Mouse (Mus musculus): Measurements from ENCODE around the gene Sh3kbp1. TPM values are rescaled to one million over a fixed set of nuclear protein-coding genes. Genes with fewer than 3 reads are reported as not detected.

Sh3kbp1 gene
- polyA plus RNA-seq, 1 experiment from 2014 or later = 47.0 TPM

DNA sequence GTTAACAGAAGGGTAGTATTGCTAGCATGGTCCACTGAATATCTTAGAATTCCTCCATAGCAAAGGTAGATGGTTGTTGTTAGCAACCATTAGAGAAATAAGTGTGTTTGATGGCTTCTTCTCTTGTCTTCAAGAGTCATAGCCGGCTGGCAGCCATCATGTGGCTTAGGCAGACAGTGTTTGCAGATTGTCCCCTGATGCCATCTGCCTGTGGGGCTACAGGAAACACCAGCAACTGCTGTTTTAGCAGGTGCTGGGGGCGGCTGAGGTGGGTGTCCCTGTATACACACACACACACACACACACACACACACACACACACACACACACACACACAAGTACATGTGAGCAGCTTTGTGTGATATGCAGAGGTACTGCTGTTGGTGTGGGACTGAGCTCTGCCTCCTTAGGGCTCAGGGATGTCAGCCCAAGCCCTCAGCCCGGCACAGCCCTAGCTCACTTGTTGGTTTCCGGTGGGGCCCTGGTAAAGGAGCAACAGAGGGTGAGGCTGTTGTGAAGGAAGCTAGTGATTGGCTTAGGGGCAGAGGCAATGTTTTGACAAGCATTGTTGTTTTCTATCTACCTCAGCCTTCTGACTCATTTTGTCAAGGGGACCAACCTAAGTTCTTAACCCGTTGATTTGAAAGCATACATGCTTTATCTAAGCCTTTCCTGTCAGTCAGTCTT is 130.9 kb downstream of the Sh3kbp1 start:
- Histone ChIP-seq H3K4me2 (replicated peaks) (no peak overlapping the region), H3K9ac (no peak overlapping the region), H3K36me3 (no peaks in the 10 kb centered on the region), H3K4me1 (no peaks in the 10 kb centered on the region), H3K4me3 (no peak overlapping the region), H3K9me3 (no peaks in the 10 kb centered on the region), H3K27me3 (replicated peaks) (no peaks in the 10 kb centered on the region), H3K27ac (no peak overlapping the region)
- ATAC-seq (ENCODE audit: low FRiP score, low read depth) = no peak
- 93% methylated on average over 5 of the region's 5 CpGs for WGBS

DNA sequence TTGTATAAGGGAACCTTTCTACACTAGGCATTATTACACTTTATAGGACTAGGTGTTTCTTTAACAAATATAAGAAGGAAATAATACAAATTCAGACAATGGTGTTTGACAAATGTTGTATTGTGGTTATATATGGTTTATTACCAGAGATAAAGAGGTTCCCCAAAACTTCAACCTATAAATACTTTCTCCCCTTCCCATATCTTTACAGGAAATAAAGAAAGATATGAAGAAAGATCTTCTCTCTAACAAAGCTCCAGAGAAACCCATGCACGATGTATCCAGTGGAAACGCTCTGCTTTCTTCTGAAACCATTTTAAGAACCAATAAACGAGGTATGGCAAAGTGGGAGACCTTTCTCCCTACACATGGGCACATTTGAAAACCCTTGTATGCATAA is 136.7 kb downstream of the Sh3kbp1 start:
- Histone ChIP-seq H3K4me3 (no peak overlapping the region), H3K27me3 (replicated peaks) (no peaks in the 10 kb centered on the region), H3K4me2 (replicated peaks) (no peak overlapping the region), H3K27ac (no peak overlapping the region), H3K9me3 (no peaks in the 10 kb centered on the region), H3K9ac (no peak overlapping the region), H3K4me1 (no peaks in the 10 kb centered on the region), H3K36me3 (no peaks in the 10 kb centered on the region)
- ATAC-seq (ENCODE audit: low FRiP score, low read depth) = no peak
- WGBS = 80% methylated on average over 3 of the region's 3 CpGs

DNA sequence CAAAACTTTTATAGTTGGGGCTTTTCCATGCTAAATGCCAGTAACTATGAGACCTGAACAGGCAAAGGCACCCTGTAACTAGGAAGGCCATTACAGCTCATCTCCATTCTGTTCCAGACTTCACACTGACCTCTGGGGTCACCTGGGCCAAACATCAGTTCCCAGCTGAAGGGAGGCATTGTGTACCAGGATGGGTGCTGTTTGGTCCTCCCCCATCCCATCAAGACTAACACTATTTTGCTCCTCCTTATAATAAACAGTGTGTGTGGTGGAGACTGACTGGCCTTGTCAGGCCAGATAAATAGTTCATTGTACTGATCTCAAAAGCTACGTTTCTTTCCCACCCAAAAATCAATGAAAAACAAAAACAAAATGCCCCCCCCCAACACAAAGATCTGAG is 138.8 kb downstream of the Sh3kbp1 start:
- Histone ChIP-seq H3K9ac (no peak overlapping the region), H3K9me3 (no peaks in the 10 kb centered on the region), H3K4me2 (replicated peaks) (no peak overlapping the region), H3K4me1 (no peaks in the 10 kb centered on the region), H3K36me3 (no peaks in the 10 kb centered on the region), H3K27me3 (replicated peaks) (no peaks in the 10 kb centered on the region), H3K4me3 (no peak overlapping the region), H3K27ac (no peak overlapping the region)
- ATAC-seq (ENCODE audit: low FRiP score, low read depth) = peak; percentile 44; the same call in 1 of the 2 replicates
- 37% methylated on average over 1 of the region's 1 CpGs for WGBS

DNA sequence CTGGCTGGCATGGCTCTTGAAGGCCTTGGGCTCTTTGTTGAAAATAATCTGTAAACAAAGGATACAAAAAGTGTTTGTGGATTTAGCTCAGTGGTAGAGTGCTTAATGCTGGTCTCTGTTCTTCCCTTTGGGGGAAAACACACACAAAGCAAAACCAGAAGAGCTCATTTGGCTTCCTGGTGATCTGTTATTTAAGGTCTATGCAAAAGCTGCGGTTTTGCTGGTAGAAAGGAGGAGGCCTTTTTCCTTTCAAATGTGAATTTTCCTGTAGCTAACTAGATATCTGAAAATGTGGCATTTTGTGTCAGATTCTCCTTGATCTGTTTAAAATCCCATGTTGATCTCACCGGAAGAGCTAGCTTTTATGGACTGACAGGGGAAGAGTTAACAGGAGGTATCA is 141.9 kb downstream of the Sh3kbp1 start:
- Histone ChIP-seq H3K36me3 (no peaks in the 10 kb centered on the region), H3K4me2 (replicated peaks) (no peak overlapping the region), H3K27ac (no peak overlapping the region), H3K4me1 (no peaks in the 10 kb centered on the region), H3K9ac (no peak overlapping the region), H3K9me3 (no peaks in the 10 kb centered on the region), H3K27me3 (replicated peaks) (no peaks in the 10 kb centered on the region), H3K4me3 (no peak overlapping the region)
- WGBS = 67% methylated on average over 2 of the region's 2 CpGs
- ATAC-seq (ENCODE audit: low FRiP score, low read depth) = no peak

DNA sequence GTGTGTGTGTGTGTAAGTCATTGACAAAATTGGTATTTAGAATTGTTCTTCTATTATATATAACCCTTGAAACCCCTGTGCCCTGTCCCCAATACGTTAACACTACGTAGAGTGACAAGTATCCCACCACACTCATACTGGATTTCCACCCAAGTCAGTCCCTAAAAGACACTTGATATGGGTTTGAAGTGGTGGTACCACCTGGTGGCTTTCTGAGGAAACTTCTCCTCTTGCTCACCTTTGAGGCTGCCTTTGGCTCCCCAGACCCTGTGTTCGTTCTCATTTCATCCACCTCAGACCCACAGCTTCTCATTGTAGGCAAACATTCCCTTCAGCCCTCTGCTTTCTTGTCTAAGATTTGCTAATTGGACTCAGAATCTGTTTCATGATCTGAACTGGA is 142.7 kb downstream of the Sh3kbp1 start:
- no peaks in the 10 kb centered on the region for H3K36me3 ChIP-seq
- 91% methylated on average over 3 of the region's 3 CpGs for WGBS
- no peak overlapping the region for H3K4me3 ChIP-seq
- no peaks in the 10 kb centered on the region for H3K4me1 ChIP-seq
- no peaks in the 10 kb centered on the region for H3K27me3 ChIP-seq (replicated peaks)
- H3K27ac ChIP-seq = no peak overlapping the region
- no peaks in the 10 kb centered on the region for H3K9me3 ChIP-seq
- no peak overlapping the region for H3K4me2 ChIP-seq (replicated peaks)
- ATAC-seq (ENCODE audit: low FRiP score, low read depth) = no peak
- H3K9ac ChIP-seq = no peak overlapping the region

DNA sequence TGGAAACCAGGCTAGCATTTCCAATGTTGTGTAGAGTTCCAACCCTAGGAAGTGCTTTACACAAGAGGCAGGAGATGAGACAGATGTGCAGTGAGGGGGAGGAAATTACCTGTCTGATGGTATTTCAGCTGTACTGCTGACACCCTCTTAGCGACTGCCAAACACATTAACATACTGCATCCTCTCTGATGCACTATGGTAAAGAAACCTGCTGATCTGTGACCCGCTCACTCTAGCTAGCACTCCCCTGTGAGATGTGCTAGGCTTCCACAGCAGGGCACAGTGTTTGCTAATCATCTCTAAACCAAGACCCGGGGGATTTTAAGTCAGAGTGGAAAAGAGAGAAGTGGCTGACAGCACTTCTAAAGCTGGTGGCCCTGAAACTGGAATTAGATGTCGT is 145.1 kb downstream of the Sh3kbp1 start:
- H3K27me3 ChIP-seq (replicated peaks) = no peaks in the 10 kb centered on the region
- H3K9me3 ChIP-seq = no peaks in the 10 kb centered on the region
- H3K9ac ChIP-seq = no peak overlapping the region
- H3K4me3 ChIP-seq = no peak overlapping the region
- no peaks in the 10 kb centered on the region for H3K4me1 ChIP-seq
- no peak overlapping the region for H3K27ac ChIP-seq
- H3K36me3 ChIP-seq = no peaks in the 10 kb centered on the region
- 64% methylated on average over 4 of the region's 4 CpGs for WGBS
- no peak for ATAC-seq (ENCODE audit: low FRiP score, low read depth)
- H3K4me2 ChIP-seq (replicated peaks) = no peak overlapping the region

DNA sequence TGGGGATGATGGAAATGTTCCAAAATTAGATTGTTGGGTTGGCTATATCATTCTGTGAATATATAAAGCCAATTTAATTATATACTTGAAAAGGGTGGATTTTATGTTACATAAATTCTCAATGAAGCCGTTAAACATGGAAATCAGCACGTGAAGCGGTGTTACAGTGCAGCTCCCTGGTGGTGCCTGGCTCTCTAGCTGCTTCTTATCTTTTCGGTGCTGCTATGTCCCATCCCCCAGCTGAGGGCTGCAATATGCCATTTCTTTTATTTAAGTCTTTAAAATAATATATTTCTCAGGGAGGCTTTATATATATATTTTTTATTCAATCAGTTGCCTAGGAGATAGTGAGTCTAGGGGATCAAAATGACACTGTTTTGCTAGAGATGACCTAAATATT is 148.0 kb downstream of the Sh3kbp1 start:
- 85% methylated on average over 4 of the region's 4 CpGs for WGBS
- H3K4me3 ChIP-seq = no peak overlapping the region
- H3K27ac ChIP-seq = no peak overlapping the region
- no peak for ATAC-seq (ENCODE audit: low FRiP score, low read depth)
- H3K9me3 ChIP-seq = no peaks in the 10 kb centered on the region
- no peaks in the 10 kb centered on the region for H3K27me3 ChIP-seq (replicated peaks)
- H3K9ac ChIP-seq = no peak overlapping the region
- no peaks in the 10 kb centered on the region for H3K36me3 ChIP-seq
- no peaks in the 10 kb centered on the region for H3K4me1 ChIP-seq
- no peak overlapping the region for H3K4me2 ChIP-seq (replicated peaks)

DNA sequence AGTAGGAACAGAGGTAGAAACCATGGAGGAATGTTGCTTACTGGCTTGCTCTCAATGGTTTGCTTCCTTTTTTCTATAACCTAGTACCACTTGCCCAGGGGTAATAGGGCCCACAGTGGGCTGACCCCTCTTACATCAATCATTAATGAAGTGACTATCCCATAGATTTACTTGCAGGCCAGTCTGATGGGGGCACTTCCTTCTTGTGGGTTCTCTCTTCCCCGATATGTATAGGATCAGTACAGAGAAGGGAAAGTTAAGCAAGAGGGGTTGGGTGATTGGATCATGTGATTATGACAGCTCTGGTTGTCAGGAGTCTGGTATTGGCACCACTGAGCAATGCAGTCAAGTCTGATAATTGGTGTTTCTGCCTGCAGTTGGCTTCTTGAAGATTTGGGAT is 151.7 kb downstream of the Sh3kbp1 start:
- no peak for ATAC-seq (ENCODE audit: low FRiP score, low read depth)
- Histone ChIP-seq H3K36me3 (no peaks in the 10 kb centered on the region), H3K27ac (no peak overlapping the region), H3K27me3 (replicated peaks) (no peaks in the 10 kb centered on the region), H3K9me3 (no peaks in the 10 kb centered on the region), H3K4me2 (replicated peaks) (no peak overlapping the region), H3K4me3 (no peak overlapping the region), H3K9ac (no peak overlapping the region), H3K4me1 (no peaks in the 10 kb centered on the region)
- 92% methylated on average over 1 of the region's 1 CpGs for WGBS

DNA sequence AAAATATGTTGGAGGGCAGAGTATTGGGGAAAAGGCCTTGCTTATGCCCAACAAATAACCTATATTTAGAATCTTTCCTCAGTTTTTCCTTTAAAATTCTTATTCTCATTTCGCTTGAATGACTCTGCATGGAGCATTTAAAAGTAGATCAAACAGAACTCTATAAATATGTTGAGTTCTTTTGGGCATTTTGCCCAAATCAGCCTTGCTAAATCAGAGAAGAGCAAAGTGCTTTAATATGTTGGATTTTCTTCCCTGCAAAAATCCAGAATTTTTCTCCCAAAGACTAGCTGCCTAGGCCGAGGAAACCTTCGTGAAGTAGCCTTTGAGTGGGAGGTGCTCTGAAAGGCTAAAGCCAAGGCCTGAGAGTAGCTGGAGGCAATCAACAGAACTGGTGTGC is 163.4 kb downstream of the Sh3kbp1 start:
- H3K4me2 ChIP-seq (replicated peaks) = no peak overlapping the region
- no peaks in the 10 kb centered on the region for H3K36me3 ChIP-seq
- no peak overlapping the region for H3K9ac ChIP-seq
- no peaks in the 10 kb centered on the region for H3K9me3 ChIP-seq
- H3K27me3 ChIP-seq (replicated peaks) = no peaks in the 10 kb centered on the region
- no peak overlapping the region for H3K27ac ChIP-seq
- no peak overlapping the region for H3K4me3 ChIP-seq
- H3K4me1 ChIP-seq = no peaks in the 10 kb centered on the region
- ATAC-seq (ENCODE audit: low FRiP score, low read depth) = no peak
- 73% methylated on average over 3 of the region's 3 CpGs for WGBS

DNA sequence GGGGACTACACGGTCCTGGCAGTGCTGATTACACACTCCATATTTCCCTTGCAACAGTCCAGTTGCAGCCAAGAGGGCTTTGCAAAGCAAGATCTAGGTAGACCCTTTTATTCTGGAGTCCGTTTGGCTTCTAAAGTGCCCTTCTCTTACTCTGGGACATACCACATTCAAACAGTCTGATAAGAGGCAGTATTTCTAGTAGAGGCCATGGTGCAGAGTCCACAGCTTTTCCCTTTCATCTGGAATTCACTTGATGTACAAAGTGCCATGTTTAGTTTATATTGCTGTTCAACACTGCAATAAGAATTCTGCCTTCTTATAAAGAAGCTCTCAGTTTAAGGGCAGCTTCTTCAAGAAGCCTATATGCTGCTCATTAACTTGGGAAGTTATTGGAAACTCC is 168.5 kb downstream of the Sh3kbp1 start:
- no peak for ATAC-seq (ENCODE audit: low FRiP score, low read depth)
- H3K27me3 ChIP-seq (replicated peaks) = no peaks in the 10 kb centered on the region
- no peak overlapping the region for H3K4me2 ChIP-seq (replicated peaks)

DNA sequence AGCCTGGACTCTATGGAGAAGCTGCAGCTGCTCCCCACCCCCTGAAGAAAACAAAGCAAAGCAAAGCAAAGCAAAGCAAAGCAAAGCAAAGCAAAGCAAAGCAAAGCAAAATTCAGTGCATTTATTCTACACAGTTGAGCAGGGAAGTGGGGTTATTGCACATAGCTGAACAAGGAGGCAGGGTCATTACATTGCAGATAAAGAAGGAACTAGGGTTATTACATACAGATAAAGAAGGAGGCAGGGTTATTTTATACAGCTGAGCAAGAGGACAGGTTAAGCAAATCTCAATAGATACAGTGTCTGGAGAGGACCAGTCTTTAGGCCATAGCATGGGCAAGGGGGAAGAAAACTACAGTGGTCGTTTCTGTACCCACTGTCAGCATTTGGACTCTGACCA is 177.3 kb downstream of the Sh3kbp1 start:
- no peaks in the 10 kb centered on the region for H3K9me3 ChIP-seq
- no peaks in the 10 kb centered on the region for H3K4me1 ChIP-seq
- no peak overlapping the region for H3K27ac ChIP-seq
- ATAC-seq (ENCODE audit: low FRiP score, low read depth) = no peak
- H3K4me3 ChIP-seq = no peak overlapping the region
- no peaks in the 10 kb centered on the region for H3K36me3 ChIP-seq
- 69% methylated on average over 1 of the region's 1 CpGs for WGBS
- no peaks in the 10 kb centered on the region; the same call in 1 of the 2 replicates for H3K27me3 ChIP-seq (replicated peaks)
- H3K9ac ChIP-seq = no peak overlapping the region
- no peak overlapping the region for H3K4me2 ChIP-seq (replicated peaks)

More for the DNA sequence above, 168.5 kb downstream of the Sh3kbp1 start:
- Histone ChIP-seq H3K4me3 (no peak overlapping the region), H3K27ac (no peak overlapping the region), H3K9me3 (no peaks in the 10 kb centered on the region), H3K9ac (no peak overlapping the region), H3K36me3 (no peaks in the 10 kb centered on the region), H3K4me1 (no peaks in the 10 kb centered on the region)
- 73% methylated on average over 2 of the region's 2 CpGs for WGBS

DNA sequence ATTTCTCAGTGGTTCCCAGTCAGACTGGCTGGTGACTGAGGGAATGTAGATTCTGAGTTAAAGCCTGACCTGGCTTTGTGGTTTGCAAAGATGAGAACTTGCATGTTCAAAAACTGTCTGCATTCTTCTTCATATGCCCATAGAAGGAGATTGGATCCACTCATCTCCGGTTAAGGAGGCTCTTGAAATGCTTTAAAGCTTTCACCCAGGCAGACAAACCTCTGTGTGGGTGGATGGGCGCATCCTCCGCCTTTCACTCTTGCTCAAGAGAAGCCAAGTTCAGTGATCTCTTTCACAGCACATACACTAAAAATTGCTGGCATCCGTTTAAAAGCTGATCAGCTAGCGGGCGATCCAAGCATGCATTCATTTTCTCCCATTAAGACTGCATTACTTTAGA is 182.4 kb downstream of the Sh3kbp1 start:
- H3K27ac ChIP-seq = no peak overlapping the region
- H3K9me3 ChIP-seq = no peaks in the 10 kb centered on the region
- no peak overlapping the region for H3K9ac ChIP-seq
- 89% methylated on average over 6 of the region's 6 CpGs for WGBS
- H3K27me3 ChIP-seq (replicated peaks) = no peaks in the 10 kb centered on the region; the same call in 1 of the 2 replicates
- no peak overlapping the region for H3K4me3 ChIP-seq
- no peak for ATAC-seq (ENCODE audit: low FRiP score, low read depth)
- no peaks in the 10 kb centered on the region for H3K4me1 ChIP-seq
- no peaks in the 10 kb centered on the region for H3K36me3 ChIP-seq
- no peak overlapping the region for H3K4me2 ChIP-seq (replicated peaks)

DNA sequence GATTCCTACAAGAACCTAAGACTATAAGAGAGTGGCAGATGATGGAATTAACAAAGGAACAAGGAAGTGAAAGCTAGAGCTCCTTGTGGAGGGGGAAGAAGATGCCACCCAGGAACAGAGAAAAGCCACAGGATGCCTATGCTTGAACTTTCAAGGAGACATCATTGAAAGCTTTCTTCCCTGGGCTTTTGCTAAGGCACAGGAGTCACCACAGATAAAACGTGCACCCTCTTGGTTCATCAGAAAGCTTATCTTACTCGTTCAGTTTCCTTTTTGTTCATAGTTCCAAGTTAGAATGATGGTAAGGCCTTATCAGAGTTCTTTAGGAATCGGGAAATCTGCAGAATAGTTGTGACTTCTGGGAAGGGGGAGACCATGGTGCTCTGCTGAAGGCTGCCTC is 183.4 kb downstream of the Sh3kbp1 start:
- H3K27me3 ChIP-seq (replicated peaks) = no peaks in the 10 kb centered on the region; the same call in 1 of the 2 replicates
- no peaks in the 10 kb centered on the region for H3K36me3 ChIP-seq
- H3K27ac ChIP-seq = no peak overlapping the region
- H3K9me3 ChIP-seq = no peaks in the 10 kb centered on the region
- H3K4me3 ChIP-seq = no peak overlapping the region
- H3K9ac ChIP-seq = no peak overlapping the region
- H3K4me2 ChIP-seq (replicated peaks) = no peak overlapping the region
- 83% methylated on average over 3 of the region's 3 CpGs for WGBS
- ATAC-seq (ENCODE audit: low FRiP score, low read depth) = no peak
- no peaks in the 10 kb centered on the region for H3K4me1 ChIP-seq

All from neural tube, embryonic 12.5 days (tissue).